ENCODE assay signal across 9 mouse cellular contexts in genomic region chr7:125469937-125470336, GRCm38 (mm10). TPM values are rescaled to one million over a fixed set of nuclear protein-coding genes. Genes with fewer than 3 reads are reported as not detected.
A peak's percentile ranks its signal among the peaks of the same experiment; 100 is the strongest.
DNase-seq lines count a peak whose midpoint lies in the region; ATAC-seq and TF ChIP-seq lines count a peak whose summit lies in the region.
"Had no signal": no experiment of that assay in that cellular context is flagged by ENCODE, and none has a peak within 500 bp of the region (broad histone marks: within the 10 kb centered on the region; RNA-seq: fewer than 3 reads in every experiment).

No protein-coding gene starts in this region.

- peak; percentile 65 for DNase-seq in midbrain, embryonic 10.5 days (ENCODE audit: low spot score)
- DNase-seq in cerebellum, postnatal 10 days: peak; percentile 89 to 91
- DNase-seq in gastrocnemius, postnatal 25 days: peak; percentile 33
- peak; percentile 71 for DNase-seq in kidney, adult 2 months
- DNase-seq in liver, embryonic 13.5 days: peak; percentile 68
- DNase-seq in telencephalon, adult 2 months (ENCODE audit: low read depth, low spot score): peak; percentile 39

- no peak overlapping the region for H3K4me3 ChIP-seq in midbrain, embryonic 10.5 days
- no peak overlapping the region for H3K4me3 ChIP-seq in midbrain, embryonic 16.5 days (ENCODE audit: low read depth, low read length)
- no peak overlapping the region for H3K4me3 ChIP-seq in kidney, adult 2 months (ENCODE audit: insufficient read depth, low read depth, low read length)
- no peak overlapping the region for H3K4me3 ChIP-seq in liver, embryonic 13.5 days (replicated peaks)
- H3K4me3 ChIP-seq in neural tube, embryonic 14.5 days (ENCODE audit: low read depth, low read length): no peak overlapping the region
- H3K4me3 ChIP-seq: embryonic facial prominence, embryonic 12.5 days had no signal

- peaks cover 11% of the 10 kb centered on the region for H3K4me1 ChIP-seq in midbrain, embryonic 10.5 days
- no peaks in the 10 kb centered on the region for H3K4me1 ChIP-seq in midbrain, embryonic 16.5 days (ENCODE audit: control insufficient read depth, insufficient read depth, low read length)
- H3K4me1 ChIP-seq in kidney, adult 2 months (ENCODE audit: control insufficient read depth, insufficient read depth, low read length): no peaks in the 10 kb centered on the region
- peaks cover 52% of the 10 kb centered on the region for H3K4me1 ChIP-seq in liver, embryonic 13.5 days (replicated peaks)
- H3K4me1 ChIP-seq in neural tube, embryonic 14.5 days (ENCODE audit: control insufficient read depth, insufficient read depth, low read length): no peaks in the 10 kb centered on the region

- peaks cover 72% of the 10 kb centered on the region for H3K36me3 ChIP-seq in midbrain, embryonic 10.5 days
- H3K36me3 ChIP-seq in midbrain, embryonic 16.5 days (ENCODE audit: control insufficient read depth, insufficient read depth, low read length): peaks cover 19% of the 10 kb centered on the region
- peaks cover 2% of the 10 kb centered on the region for H3K36me3 ChIP-seq in kidney, adult 2 months (ENCODE audit: control insufficient read depth, insufficient read depth, low read length)
- peaks cover 68% of the 10 kb centered on the region for H3K36me3 ChIP-seq in liver, embryonic 13.5 days
- H3K36me3 ChIP-seq in neural tube, embryonic 14.5 days (ENCODE audit: control insufficient read depth, insufficient read depth, low read length): peaks cover 15% of the 10 kb centered on the region

- no peaks in the 10 kb centered on the region for H3K27me3 ChIP-seq in midbrain, embryonic 10.5 days (ENCODE audit: low read depth, poor library complexity, severe bottlenecking)
- H3K27me3 ChIP-seq in midbrain, embryonic 16.5 days (ENCODE audit: control insufficient read depth, insufficient read depth, low read depth, low read length): no peaks in the 10 kb centered on the region
- H3K27me3 ChIP-seq in kidney, adult 2 months (replicated peaks; ENCODE audit: control insufficient read depth, insufficient read depth, low read length): no peaks in the 10 kb centered on the region
- no peaks in the 10 kb centered on the region for H3K27me3 ChIP-seq in liver, embryonic 13.5 days
- no peaks in the 10 kb centered on the region for H3K27me3 ChIP-seq in neural tube, embryonic 14.5 days (ENCODE audit: control insufficient read depth, insufficient read depth, low read length)
- H3K27me3 ChIP-seq: embryonic facial prominence, embryonic 12.5 days had no signal

- TF ChIP-seq CTCF in kidney, adult 2 months (conservative IDR thresholded peaks at IDR 0.05; ENCODE audit: insufficient read depth, insufficient read length, low read depth, low read length): peak; percentile 94

- H3K9me3 ChIP-seq in midbrain, embryonic 10.5 days (replicated peaks): no peaks in the 10 kb centered on the region
- H3K9me3 ChIP-seq in midbrain, embryonic 16.5 days (replicated peaks; ENCODE audit: control insufficient read depth, low read length, poor library complexity, severe bottlenecking): no peaks in the 10 kb centered on the region
- no peaks in the 10 kb centered on the region for H3K9me3 ChIP-seq in liver, embryonic 13.5 days (replicated peaks)
- no peaks in the 10 kb centered on the region for H3K9me3 ChIP-seq in neural tube, embryonic 14.5 days (ENCODE audit: control insufficient read depth, low read length)
- H3K9me3 ChIP-seq: embryonic facial prominence, embryonic 12.5 days had no signal

- 30% methylated on average over 5 of the region's 5 CpGs for WGBS in midbrain, embryonic 10.5 days
- WGBS in midbrain, embryonic 16.5 days: 21% methylated on average over 5 of the region's 5 CpGs
- 31% methylated on average over 5 of the region's 5 CpGs for WGBS in kidney, adult 2 months
- WGBS in liver, embryonic 13.5 days (ENCODE audit: insufficient replicate concordance): 25% methylated on average over 5 of the region's 5 CpGs
- 38% methylated on average over 5 of the region's 5 CpGs for WGBS in neural tube, embryonic 14.5 days

- no peak overlapping the region for H3K9ac ChIP-seq in midbrain, embryonic 16.5 days (ENCODE audit: low read depth, low read length)
- H3K9ac ChIP-seq in liver, embryonic 13.5 days: 0 out of 2 replicates have a peak overlapping the region, but pooled peaks have one; percentile 7
- H3K9ac ChIP-seq in neural tube, embryonic 14.5 days (replicated peaks; ENCODE audit: low read depth, low read length): no peak overlapping the region
- H3K9ac ChIP-seq: embryonic facial prominence, embryonic 12.5 days had no signal

- ATAC-seq in midbrain, embryonic 16.5 days: no peak
- no peak for ATAC-seq in liver, embryonic 13.5 days (ENCODE audit: low read depth)
- peak; percentile 56; the same call in 1 of the 2 replicates for ATAC-seq in neural tube, embryonic 14.5 days (ENCODE audit: low read depth)

- no peak overlapping the region for H3K27ac ChIP-seq in midbrain, embryonic 10.5 days (replicated peaks)
- H3K27ac ChIP-seq in midbrain, embryonic 16.5 days (ENCODE audit: low read length): no peak overlapping the region
- H3K27ac ChIP-seq in kidney, adult 2 months (ENCODE audit: insufficient read depth, low read depth, low read length): no peak overlapping the region
- peak overlapping the region; percentile 39; the same call in 1 of the 2 replicates for H3K27ac ChIP-seq in liver, embryonic 13.5 days
- no peak overlapping the region for H3K27ac ChIP-seq in neural tube, embryonic 14.5 days (ENCODE audit: low read depth, low read length)
- H3K27ac ChIP-seq: embryonic facial prominence, embryonic 12.5 days had no signal

- H3K4me2 ChIP-seq in midbrain, embryonic 16.5 days (ENCODE audit: low read length): no peak overlapping the region
- no peak overlapping the region for H3K4me2 ChIP-seq in liver, embryonic 13.5 days
- no peak overlapping the region for H3K4me2 ChIP-seq in neural tube, embryonic 14.5 days (ENCODE audit: low read depth, low read length)
- H3K4me2 ChIP-seq: embryonic facial prominence, embryonic 12.5 days had no signal

- TF ChIP-seq POLR2A in kidney, adult 2 months (IDR thresholded peaks at IDR 0.05; ENCODE audit: low read depth, low read length): no peak

RNA-seq across cellular contexts. Expression of gene Nsmce1, which starts 21.5 kb away (rescaled TPM):
- 129 and 133 TPM in 2 replicates for polyA plus RNA-seq in midbrain, embryonic 10.5 days (2016; fragmentation: Nextera tagmentation; extraction: Ambion mirVana)
- polyA plus RNA-seq in midbrain, embryonic 16.5 days (2015; fragmentation: Nextera tagmentation; extraction: Ambion mirVana): 85.5 and 86.6 TPM in 2 replicates
- total RNA-seq in gastrocnemius, postnatal 25 days (2021): 1 to 10 TPM; 9.3 TPM
- 38.4 and 46.0 TPM in 2 replicates for polyA plus RNA-seq in kidney, adult 2 months (2012; rRNA removed)
- polyA plus RNA-seq in liver, embryonic 13.5 days (2015; fragmentation: Nextera tagmentation; extraction: Ambion mirVana): 97.4 and 102 TPM in 2 replicates
- polyA plus RNA-seq in neural tube, embryonic 14.5 days (2014; fragmentation: Nextera tagmentation; extraction: Ambion mirVana): 91.9 and 92.8 TPM in 2 replicates

RNA-seq across cellular contexts. Expression of gene Kdm8, which starts 25.5 kb away (rescaled TPM):
- polyA plus RNA-seq in midbrain, embryonic 10.5 days (2016; fragmentation: Nextera tagmentation; extraction: Ambion mirVana): 14.8 and 15.5 TPM in 2 replicates
- polyA plus RNA-seq in midbrain, embryonic 16.5 days (2015; fragmentation: Nextera tagmentation; extraction: Ambion mirVana): 3.9 and 4.1 TPM in 2 replicates
- 1 to 10 TPM; 4.1 to 4.5 TPM for total RNA-seq in gastrocnemius, postnatal 25 days (2021)
- 3.2 and 3.3 TPM in 2 replicates for polyA plus RNA-seq in kidney, adult 2 months (2012; rRNA removed)
- polyA plus RNA-seq in liver, embryonic 13.5 days (2015; fragmentation: Nextera tagmentation; extraction: Ambion mirVana): 8.6 and 9.1 TPM in 2 replicates
- 4.9 TPM in 2 replicates for polyA plus RNA-seq in neural tube, embryonic 14.5 days (2014; fragmentation: Nextera tagmentation; extraction: Ambion mirVana)

Comparison
In these comparisons a context has a peak if more than half of its experiments do, and no peak if none do; other contexts are left out.
1. DNase-seq: peak in every context shown above with its lines; median percentile 90 in cerebellum, postnatal 10 days; 71 in kidney, adult 2 months; 68 in liver, embryonic 13.5 days; 65 in midbrain, embryonic 10.5 days; 39 in telencephalon, adult 2 months; 33 in gastrocnemius, postnatal 25 days.